Mouse (Mus musculus): ENCODE measurements around the gene Hspb2. TPM values are rescaled to one million over a fixed set of nuclear protein-coding genes. Genes with fewer than 3 reads are reported as not detected.

Gene Hspb2
- polyA plus RNA-seq, 1 experiment from 2014 or later, result 30.8 TPM

GRCm38 (mm10) chr9:50704907-50705306, 47.2 kb downstream of the Hspb2 start:
- ATAC-seq, result no peak

More at GRCm38 (mm10) chr9:50704907-50705306, 47.2 kb downstream of the Hspb2 start:
- Histone ChIP-seq H3K27me3 (replicated peaks; ENCODE audit: insufficient read depth, low read length) (no peaks in the 10 kb centered on the region; the same call in 1 of the 2 replicates), H3K4me2 (replicated peaks; ENCODE audit: low read depth, low read length) (no peak overlapping the region), H3K4me1 (ENCODE audit: insufficient read depth, low read depth, low read length) (peaks cover 7% of the 10 kb centered on the region; the same call in 1 of the 2 replicates), H3K9ac (replicated peaks; ENCODE audit: low read depth) (no peak overlapping the region), H3K27ac (ENCODE audit: low read length) (no peak overlapping the region), H3K36me3 (ENCODE audit: insufficient read depth, low read length) (no peaks in the 10 kb centered on the region), H3K9me3 (ENCODE audit: low read length) (no peaks in the 10 kb centered on the region), H3K4me3 (ENCODE audit: low read depth, low read length) (no peak overlapping the region)
- DNase-seq (ENCODE audit: low spot score), result no peak
- TF ChIP-seq EP300 (IDR thresholded peaks at IDR 0.05) (no peak), CTCF (IDR thresholded peaks at IDR 0.05) (no peak)
- 62% methylated on average over 6 of the region's 6 CpGs for WGBS

Other genes starting within 250 kb of the Hspb2 start
- gene Pts, start 223.6 kb downstream of the Hspb2 start, polyA plus RNA-seq (2015; fragmentation: Nextera tagmentation; extraction: Ambion mirVana), result 76.0 and 79.4 TPM in 2 replicates
- 26.8 and 29.3 TPM in 2 replicates for gene Il18, start 197.5 kb downstream of the Hspb2 start, polyA plus RNA-seq (2015; fragmentation: Nextera tagmentation; extraction: Ambion mirVana)
- gene Bco2, start 197.2 kb downstream of the Hspb2 start, polyA plus RNA-seq (2015; fragmentation: Nextera tagmentation; extraction: Ambion mirVana), result 0.19 and 0.39 TPM in 2 replicates
- not detected in 2 replicates for gene Tex12, start 191.0 kb downstream of the Hspb2 start, polyA plus RNA-seq (2015; fragmentation: Nextera tagmentation; extraction: Ambion mirVana)
- gene Sdhd, start 148.5 kb downstream of the Hspb2 start, polyA plus RNA-seq (2015; fragmentation: Nextera tagmentation; extraction: Ambion mirVana), result 235 and 252 TPM in 2 replicates
- 185 and 189 TPM in 2 replicates for gene Timm8b, start 148.4 kb downstream of the Hspb2 start, polyA plus RNA-seq (2015; fragmentation: Nextera tagmentation; extraction: Ambion mirVana)
- 14.5 and 16.6 TPM in 2 replicates for gene Pih1d2, start 135.0 kb downstream of the Hspb2 start, polyA plus RNA-seq (2015; fragmentation: Nextera tagmentation; extraction: Ambion mirVana)
- 25.2 and 26.5 TPM in 2 replicates for gene Nkapd1, start 134.9 kb downstream of the Hspb2 start, polyA plus RNA-seq (2015; fragmentation: Nextera tagmentation; extraction: Ambion mirVana)
- gene Dlat, start 92.6 kb downstream of the Hspb2 start, polyA plus RNA-seq (2015; fragmentation: Nextera tagmentation; extraction: Ambion mirVana), result 27.2 and 30.0 TPM in 2 replicates
- gene Dixdc1, start 12.8 kb downstream of the Hspb2 start, polyA plus RNA-seq (2015; fragmentation: Nextera tagmentation; extraction: Ambion mirVana), result 5.4 and 7.5 TPM in 2 replicates
- gene 2310030G06Rik, start 5.8 kb downstream of the Hspb2 start, polyA plus RNA-seq (2015; fragmentation: Nextera tagmentation; extraction: Ambion mirVana), result 28.5 and 29.8 TPM in 2 replicates
- 442 and 571 TPM in 2 replicates for gene Cryab, start 1.0 kb downstream of the Hspb2 start, polyA plus RNA-seq (2015; fragmentation: Nextera tagmentation; extraction: Ambion mirVana)
- 10.2 and 12.1 TPM in 2 replicates for gene Fdxacb1, start 15.9 kb upstream of the Hspb2 start, polyA plus RNA-seq (2015; fragmentation: Nextera tagmentation; extraction: Ambion mirVana)
- 17.9 and 19.0 TPM in 2 replicates for gene Alg9, start 22.7 kb upstream of the Hspb2 start, polyA plus RNA-seq (2015; fragmentation: Nextera tagmentation; extraction: Ambion mirVana)
- 72.3 and 79.8 TPM in 2 replicates for gene 1110032A03Rik, start 23.2 kb upstream of the Hspb2 start, polyA plus RNA-seq (2015; fragmentation: Nextera tagmentation; extraction: Ambion mirVana)
- gene Ppp2r1b, start 92.9 kb upstream of the Hspb2 start, polyA plus RNA-seq (2015; fragmentation: Nextera tagmentation; extraction: Ambion mirVana), result 26.0 and 28.4 TPM in 2 replicates

Data from lung, postnatal 0 days (tissue).